Mouse (Mus musculus): ENCODE data around the gene Ndufa11.

- TF ChIP-seq CTCF (IDR thresholded peaks at IDR 0.05; ENCODE audit: insufficient read depth, low read length) = no peak
- no peak for TF ChIP-seq POLR2A (IDR thresholded peaks at IDR 0.05; ENCODE audit: borderline replicate concordance, extremely low read depth, low read depth, low read length)
Measured at GRCm38 (mm10) chr17:56728117-56728516, 10.6 kb downstream of the Ndufa11 start.

All from lung, adult 2 months (tissue).